Mouse (Mus musculus): ENCODE measurements around the gene H2al1i. TPM values are rescaled to one million over a fixed set of nuclear protein-coding genes. Genes with fewer than 3 reads are reported as not detected.
"Not testable (repeated sequence)": the region's sequence is repeated elsewhere in the genome, so short reads cannot be mapped to it uniquely, and the experiment has no call there.

Gene H2al1i
- polyA plus RNA-seq (2014; fragmentation: Nextera tagmentation; extraction: Ambion mirVana): not detected in 2 replicates

DNA sequence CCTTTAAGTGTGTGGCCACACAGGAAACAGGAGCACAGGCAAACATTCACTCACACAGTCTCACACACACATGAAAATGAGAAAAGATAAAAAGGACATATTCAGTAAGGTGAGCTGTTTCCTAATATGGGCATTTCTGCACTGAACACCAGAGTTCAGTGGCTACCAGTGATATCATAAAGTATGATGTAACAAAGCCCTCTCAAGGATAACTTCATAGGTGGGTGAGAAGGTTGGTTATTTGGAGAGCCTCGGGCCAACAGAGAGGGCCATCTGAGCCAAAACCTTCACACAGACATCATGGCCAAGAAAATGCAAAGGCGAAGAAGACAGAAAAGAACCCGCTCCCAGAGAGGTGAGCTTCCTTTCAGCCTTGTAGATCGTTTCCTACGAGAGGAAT lies at the start of gene H2al1i:
H2al1i (plus strand) TSS at position 301 of the 400 bp plus-strand sequence.
- ATAC-seq (ENCODE audit: low FRiP score); H3K4me1 ChIP-seq (replicated peaks; ENCODE audit: control insufficient read depth, insufficient read depth, low read length); H3K9me3 ChIP-seq (ENCODE audit: control insufficient read depth, low read length); DNase-seq (ENCODE audit: low spot score); H3K9ac ChIP-seq (ENCODE audit: low read depth, low read length); H3K27me3 ChIP-seq (ENCODE audit: control insufficient read depth, insufficient read depth, low read length); H3K27ac ChIP-seq (ENCODE audit: low read depth, low read length); H3K4me2 ChIP-seq (replicated peaks; ENCODE audit: low read depth, low read length); H3K4me3 ChIP-seq (ENCODE audit: low read depth, low read length); H3K36me3 ChIP-seq (ENCODE audit: control insufficient read depth, insufficient read depth, low read length): not testable (repeated sequence)
- 80% methylated on average over 1 of the region's 5 CpGs for WGBS

DNA sequence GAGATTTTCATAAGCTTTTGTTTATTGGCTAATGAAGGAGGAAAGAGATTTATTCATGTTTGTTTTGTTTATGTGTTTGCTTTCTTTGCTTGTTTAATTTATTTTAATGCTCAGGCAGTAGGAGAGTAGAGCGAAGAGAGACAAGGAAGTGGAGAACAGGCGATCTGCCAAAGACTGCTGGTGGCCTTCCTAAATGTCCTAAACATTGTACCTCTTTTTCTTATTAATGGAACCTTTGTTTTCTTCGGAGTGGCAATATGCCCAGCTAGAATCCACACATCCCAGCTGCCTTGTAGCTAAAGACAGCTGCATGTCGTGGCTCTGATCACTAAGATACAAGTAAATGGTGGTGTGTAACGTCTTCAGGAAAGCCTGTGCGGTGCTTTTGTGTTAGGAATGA lies 47.4 kb upstream of the H2al1i start:
- H3K9ac ChIP-seq (ENCODE audit: low read depth, low read length): no peak overlapping the region
- no peaks in the 10 kb centered on the region for H3K4me1 ChIP-seq (replicated peaks; ENCODE audit: control insufficient read depth, insufficient read depth, low read length)
- H3K27ac ChIP-seq (ENCODE audit: low read depth, low read length): no peak overlapping the region
- no peak for ATAC-seq (ENCODE audit: low FRiP score)
- no peak for DNase-seq (ENCODE audit: low spot score)
- H3K9me3 ChIP-seq (ENCODE audit: control insufficient read depth, low read length): no peaks in the 10 kb centered on the region
- no peak overlapping the region for H3K4me3 ChIP-seq (ENCODE audit: low read depth, low read length)
- 81% methylated on average over 6 of the region's 6 CpGs for WGBS
- H3K36me3 ChIP-seq (ENCODE audit: control insufficient read depth, insufficient read depth, low read length): no peaks in the 10 kb centered on the region
- no peak overlapping the region for H3K4me2 ChIP-seq (replicated peaks; ENCODE audit: low read depth, low read length)
- H3K27me3 ChIP-seq (ENCODE audit: control insufficient read depth, insufficient read depth, low read length): no peaks in the 10 kb centered on the region

DNA sequence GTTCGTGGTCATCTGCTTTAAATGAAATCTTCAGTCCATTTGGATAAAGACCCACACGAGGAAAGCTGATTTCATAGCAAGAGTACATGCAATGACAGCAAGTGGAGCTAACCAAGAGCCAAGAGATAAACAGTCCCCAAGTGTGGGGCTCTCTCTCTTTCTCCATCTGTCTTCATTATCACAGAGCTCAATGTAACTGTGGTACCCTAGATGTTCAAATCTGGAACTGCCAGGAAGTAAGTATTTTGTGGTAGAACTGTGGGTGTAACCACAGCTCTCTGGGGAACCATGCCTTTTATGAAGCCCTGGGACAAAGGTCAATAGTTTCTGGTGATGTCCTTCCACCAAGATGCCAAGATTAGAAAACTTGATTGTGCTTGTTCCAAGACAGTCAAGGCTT lies 43.7 kb upstream of the H2al1i start:
- Histone ChIP-seq H3K4me1 (replicated peaks; ENCODE audit: control insufficient read depth, insufficient read depth, low read length) (no peaks in the 10 kb centered on the region), H3K4me2 (replicated peaks; ENCODE audit: low read depth, low read length) (no peak overlapping the region), H3K27ac (ENCODE audit: low read depth, low read length) (no peak overlapping the region), H3K27me3 (ENCODE audit: control insufficient read depth, insufficient read depth, low read length) (no peaks in the 10 kb centered on the region), H3K9me3 (ENCODE audit: control insufficient read depth, low read length) (no peaks in the 10 kb centered on the region), H3K9ac (ENCODE audit: low read depth, low read length) (no peak overlapping the region), H3K36me3 (ENCODE audit: control insufficient read depth, insufficient read depth, low read length) (no peaks in the 10 kb centered on the region), H3K4me3 (ENCODE audit: low read depth, low read length) (no peak overlapping the region)
- ATAC-seq (ENCODE audit: low FRiP score) (no peak), DNase-seq (ENCODE audit: low spot score) (no peak)
- WGBS: 73% methylated on average over 2 of the region's 2 CpGs

DNA sequence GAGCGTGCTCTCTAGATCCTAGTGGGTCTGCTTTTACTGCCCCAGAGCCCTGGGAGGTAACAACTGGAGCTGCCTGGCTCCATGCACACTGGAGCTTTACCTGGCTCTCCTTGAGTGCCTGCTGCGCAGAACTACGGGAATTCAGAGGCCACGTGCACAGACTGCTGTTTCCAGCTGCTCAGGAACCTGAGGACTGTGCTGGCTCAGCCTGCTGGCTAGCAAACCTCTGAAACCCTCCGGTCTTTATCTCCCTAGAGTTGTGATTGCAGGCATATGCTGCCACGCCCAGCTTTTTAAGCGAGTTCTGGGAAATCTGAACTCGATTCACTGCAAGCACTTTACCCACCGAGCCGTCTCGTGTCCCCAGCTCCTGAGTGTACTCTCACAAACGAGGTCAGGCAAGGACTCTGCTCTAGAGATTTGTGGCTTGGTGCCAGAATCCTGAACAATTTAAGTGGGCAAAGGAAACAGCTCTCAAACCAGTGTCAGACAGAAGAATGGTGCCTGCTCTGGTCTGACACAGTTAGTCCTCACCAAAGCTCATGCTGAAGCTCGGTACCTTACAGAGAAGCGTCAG lies 36.1 kb upstream of the H2al1i start:
- no peak overlapping the region for H3K27ac ChIP-seq (ENCODE audit: low read depth, low read length)
- H3K27me3 ChIP-seq (ENCODE audit: control insufficient read depth, insufficient read depth, low read length): no peaks in the 10 kb centered on the region; the same call in 1 of the 2 replicates
- H3K9me3 ChIP-seq (ENCODE audit: control insufficient read depth, low read length): no peaks in the 10 kb centered on the region
- no peaks in the 10 kb centered on the region for H3K4me1 ChIP-seq (replicated peaks; ENCODE audit: control insufficient read depth, insufficient read depth, low read length)
- H3K9ac ChIP-seq (ENCODE audit: low read depth, low read length): no peak overlapping the region
- H3K4me3 ChIP-seq (ENCODE audit: low read depth, low read length): no peak overlapping the region
- no peak overlapping the region for H3K4me2 ChIP-seq (replicated peaks; ENCODE audit: low read depth, low read length)
- 85% methylated on average over 14 of the region's 14 CpGs for WGBS
- no peaks in the 10 kb centered on the region for H3K36me3 ChIP-seq (ENCODE audit: control insufficient read depth, insufficient read depth, low read length)
- DNase-seq (ENCODE audit: low spot score) (no peak), ATAC-seq (ENCODE audit: low FRiP score) (no peak)

DNA sequence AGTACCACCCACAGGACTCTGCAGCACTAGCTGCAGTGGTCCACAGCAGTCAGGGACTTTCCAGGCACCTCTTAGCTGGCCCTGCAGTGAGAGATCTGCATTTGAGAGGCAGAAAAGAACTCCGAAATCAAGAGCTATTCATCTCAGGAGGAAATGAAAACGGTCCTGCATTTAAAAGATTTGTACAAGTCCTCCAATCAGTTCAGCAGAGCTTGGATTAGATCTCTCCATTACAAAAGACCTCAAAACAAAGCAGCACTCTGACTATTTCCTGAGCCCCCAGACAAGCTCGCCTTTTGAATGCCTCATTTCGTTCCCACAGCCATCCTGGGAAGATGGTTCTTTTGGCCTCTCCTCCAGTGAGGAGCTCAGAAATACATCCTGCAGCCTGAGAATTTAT lies 35.2 kb upstream of the H2al1i start:
- Histone ChIP-seq H3K9ac (ENCODE audit: low read depth, low read length) (no peak overlapping the region), H3K4me2 (replicated peaks; ENCODE audit: low read depth, low read length) (no peak overlapping the region), H3K27me3 (ENCODE audit: control insufficient read depth, insufficient read depth, low read length) (no peaks in the 10 kb centered on the region; the same call in 1 of the 2 replicates), H3K36me3 (ENCODE audit: control insufficient read depth, insufficient read depth, low read length) (no peaks in the 10 kb centered on the region), H3K9me3 (ENCODE audit: control insufficient read depth, low read length) (no peaks in the 10 kb centered on the region), H3K4me3 (ENCODE audit: low read depth, low read length) (no peak overlapping the region), H3K4me1 (replicated peaks; ENCODE audit: control insufficient read depth, insufficient read depth, low read length) (no peaks in the 10 kb centered on the region), H3K27ac (ENCODE audit: low read depth, low read length) (no peak overlapping the region)
- WGBS: 59% methylated on average over 4 of the region's 4 CpGs
- DNase-seq (ENCODE audit: low spot score) (no peak), ATAC-seq (ENCODE audit: low FRiP score) (no peak)

DNA sequence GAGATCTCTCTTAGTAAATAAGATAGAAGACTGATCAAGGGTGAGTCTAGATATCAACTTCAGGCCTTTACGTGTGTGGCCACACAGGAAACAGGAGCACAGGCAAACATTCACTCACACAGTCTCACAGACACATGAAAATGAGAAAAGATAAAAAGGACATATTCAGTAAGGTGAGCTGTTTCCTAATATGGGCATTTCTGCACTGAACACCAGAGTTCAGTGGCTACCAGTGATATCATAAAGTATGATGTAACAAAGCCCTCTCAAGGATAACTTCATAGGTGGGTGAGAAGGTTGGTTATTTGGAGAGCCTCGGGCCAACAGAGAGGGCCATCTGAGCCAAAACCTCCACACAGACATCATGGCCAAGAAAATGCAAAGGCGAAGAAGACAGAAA lies 25.5 kb upstream of the H2al1i start, which contains the start of gene H2al1a:
H2al1a (plus strand) TSS at position 301 of the 400 bp plus-strand sequence.
- H3K27ac ChIP-seq (ENCODE audit: low read depth, low read length); H3K9me3 ChIP-seq (ENCODE audit: control insufficient read depth, low read length); DNase-seq (ENCODE audit: low spot score); H3K9ac ChIP-seq (ENCODE audit: low read depth, low read length); H3K36me3 ChIP-seq (ENCODE audit: control insufficient read depth, insufficient read depth, low read length); ATAC-seq (ENCODE audit: low FRiP score); H3K4me3 ChIP-seq (ENCODE audit: low read depth, low read length); H3K4me1 ChIP-seq (replicated peaks; ENCODE audit: control insufficient read depth, insufficient read depth, low read length); H3K27me3 ChIP-seq (ENCODE audit: control insufficient read depth, insufficient read depth, low read length); H3K4me2 ChIP-seq (replicated peaks; ENCODE audit: low read depth, low read length): not testable (repeated sequence)
- WGBS: no CpG with 5 or more reads among the region's 3 CpGs

DNA sequence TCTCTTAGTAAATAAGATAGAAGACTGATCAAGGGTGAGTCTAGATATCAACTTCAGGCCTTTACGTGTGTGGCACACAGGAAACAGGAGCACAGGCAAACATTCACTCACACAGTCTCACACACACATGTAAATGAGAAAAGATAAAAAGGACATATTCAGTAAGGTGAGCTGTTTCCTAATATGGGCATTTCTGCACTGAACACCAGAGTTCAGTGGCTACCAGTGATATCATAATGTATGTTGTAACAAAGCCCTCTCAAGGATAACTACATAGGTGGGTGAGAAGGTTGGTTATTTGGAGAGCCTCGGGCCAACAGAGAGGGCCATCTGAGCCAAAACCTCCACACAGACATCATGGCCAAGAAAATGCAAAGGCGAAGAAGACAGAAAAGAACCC lies 22.3 kb upstream of the H2al1i start, which contains the start of gene H2al1b:
H2al1b (plus strand) TSS at position 301 of the 400 bp plus-strand sequence.
- H3K27me3 ChIP-seq (ENCODE audit: control insufficient read depth, insufficient read depth, low read length); H3K4me2 ChIP-seq (replicated peaks; ENCODE audit: low read depth, low read length); H3K27ac ChIP-seq (ENCODE audit: low read depth, low read length); H3K36me3 ChIP-seq (ENCODE audit: control insufficient read depth, insufficient read depth, low read length); ATAC-seq (ENCODE audit: low FRiP score); H3K4me1 ChIP-seq (replicated peaks; ENCODE audit: control insufficient read depth, insufficient read depth, low read length); H3K9ac ChIP-seq (ENCODE audit: low read depth, low read length); DNase-seq (ENCODE audit: low spot score); H3K4me3 ChIP-seq (ENCODE audit: low read depth, low read length); H3K9me3 ChIP-seq (ENCODE audit: control insufficient read depth, low read length): not testable (repeated sequence)
- WGBS: 87% methylated on average over 1 of the region's 3 CpGs

DNA sequence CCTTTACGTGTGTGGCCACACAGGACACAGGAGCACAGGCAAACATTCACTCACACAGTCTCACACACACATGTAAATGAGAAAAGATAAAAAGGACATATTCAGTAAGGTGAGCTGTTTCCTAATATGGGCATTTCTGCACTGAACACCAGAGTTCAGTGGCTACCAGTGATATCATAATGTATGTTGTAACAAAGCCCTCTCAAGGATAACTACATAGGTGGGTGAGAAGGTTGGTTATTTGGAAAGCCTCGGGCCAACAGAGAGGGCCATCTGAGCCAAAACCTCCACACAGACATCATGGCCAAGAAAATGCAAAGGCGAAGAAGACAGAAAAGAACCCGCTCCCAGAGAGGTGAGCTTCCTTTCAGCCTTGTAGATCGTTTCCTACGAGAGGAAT lies 19.1 kb upstream of the H2al1i start, which contains the start of gene H2al1c:
H2al1c (plus strand) TSS at position 301 of the 400 bp plus-strand sequence.
- H3K9ac ChIP-seq (ENCODE audit: low read depth, low read length); H3K27ac ChIP-seq (ENCODE audit: low read depth, low read length); H3K27me3 ChIP-seq (ENCODE audit: control insufficient read depth, insufficient read depth, low read length); H3K4me1 ChIP-seq (replicated peaks; ENCODE audit: control insufficient read depth, insufficient read depth, low read length); H3K36me3 ChIP-seq (ENCODE audit: control insufficient read depth, insufficient read depth, low read length); DNase-seq (ENCODE audit: low spot score); H3K4me2 ChIP-seq (replicated peaks; ENCODE audit: low read depth, low read length); H3K9me3 ChIP-seq (ENCODE audit: control insufficient read depth, low read length); ATAC-seq (ENCODE audit: low FRiP score); H3K4me3 ChIP-seq (ENCODE audit: low read depth, low read length): not testable (repeated sequence)
- WGBS: 100% methylated on average over 1 of the region's 6 CpGs

DNA sequence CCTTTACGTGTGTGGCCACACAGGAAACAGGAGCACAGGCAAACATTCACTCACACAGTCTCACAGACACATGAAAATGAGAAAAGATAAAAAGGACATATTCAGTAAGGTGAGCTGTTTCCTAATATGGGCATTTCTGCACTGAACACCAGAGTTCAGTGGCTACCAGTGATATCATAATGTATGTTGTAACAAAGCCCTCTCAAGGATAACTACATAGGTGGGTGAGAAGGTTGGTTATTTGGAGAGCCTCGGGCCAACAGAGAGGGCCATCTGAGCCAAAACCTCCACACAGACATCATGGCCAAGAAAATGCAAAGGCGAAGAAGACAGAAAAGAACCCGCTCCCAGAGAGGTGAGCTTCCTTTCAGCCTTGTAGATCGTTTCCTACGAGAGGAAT lies 15.9 kb upstream of the H2al1i start, which contains the start of gene H2al1d:
H2al1d (plus strand) TSS at position 301 of the 400 bp plus-strand sequence.
- not testable (repeated sequence) for H3K4me3 ChIP-seq (ENCODE audit: low read depth, low read length); DNase-seq (ENCODE audit: low spot score); H3K4me1 ChIP-seq (replicated peaks; ENCODE audit: control insufficient read depth, insufficient read depth, low read length); H3K4me2 ChIP-seq (replicated peaks; ENCODE audit: low read depth, low read length); H3K9me3 ChIP-seq (ENCODE audit: control insufficient read depth, low read length); H3K9ac ChIP-seq (ENCODE audit: low read depth, low read length); H3K27me3 ChIP-seq (ENCODE audit: control insufficient read depth, insufficient read depth, low read length); ATAC-seq (ENCODE audit: low FRiP score); H3K27ac ChIP-seq (ENCODE audit: low read depth, low read length); H3K36me3 ChIP-seq (ENCODE audit: control insufficient read depth, insufficient read depth, low read length)
- no CpG with 5 or more reads among the region's 6 CpGs for WGBS

All from hindbrain, embryonic 11.5 days (tissue).